Mouse (Mus musculus) hindlimb bud, embryonic 11.5 days (tissue): Measurements from ENCODE around the gene Llgl1.

Experiments
- DNase-seq: peaks from one replicate; pipeline ENCODE4 v3.0.0-alpha.2; 2012; ENCODE audit warnings: low read depth, low spot score; ENCODE audit errors: extremely low spot score

Gene Llgl1

DNA sequence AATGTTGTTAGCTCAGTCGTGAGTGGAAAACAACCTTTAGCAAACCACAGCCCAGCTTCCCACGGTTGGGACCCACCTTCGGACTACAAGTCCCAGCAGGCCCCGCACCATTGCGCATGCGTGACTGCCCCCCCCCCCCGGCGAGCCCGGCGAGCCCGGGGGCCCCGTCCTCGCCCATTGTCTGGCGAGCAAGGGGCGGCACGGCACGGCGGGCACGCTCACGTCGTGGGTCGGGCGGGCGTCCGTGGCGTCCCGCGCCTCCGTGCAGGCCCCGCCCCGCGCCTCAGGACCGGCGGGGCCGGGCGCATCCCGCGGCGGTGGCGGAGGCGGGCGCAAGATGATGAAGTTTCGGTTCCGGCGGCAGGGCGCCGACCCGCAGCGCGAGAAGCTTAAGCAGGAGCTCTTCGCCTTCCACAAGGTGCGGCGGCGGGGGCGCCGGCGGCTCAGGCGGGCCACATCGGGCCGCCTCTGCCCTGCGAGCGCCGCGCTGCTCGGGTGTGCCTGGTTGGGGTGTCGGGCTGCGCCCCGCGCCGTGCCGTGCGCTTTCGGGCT lies at the start of gene Llgl1:
Gene Llgl1 (plus strand): TSS at position 200 of the 552 bp plus-strand sequence.
- DNase-seq, result peak; percentile 66

DNA sequence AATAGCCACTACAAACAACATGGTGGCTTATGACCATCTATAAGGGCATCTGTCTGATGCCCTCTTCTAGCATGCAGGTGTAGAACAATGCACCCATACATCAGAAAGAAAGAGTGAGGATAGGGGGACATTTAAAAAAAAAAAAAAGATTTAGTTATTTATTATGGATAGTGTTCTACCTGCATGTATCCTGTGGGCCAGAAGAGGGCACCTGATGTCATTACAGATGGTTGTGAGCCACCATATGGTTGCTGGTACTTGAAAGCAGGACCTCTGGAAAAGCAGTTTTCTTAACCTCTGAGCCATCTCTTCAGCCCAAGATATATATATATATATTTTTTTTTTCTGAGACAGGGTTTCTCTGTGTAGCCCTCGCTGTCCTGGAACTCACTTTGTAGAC lies 3.4 kb upstream of the Llgl1 start:
- no peak for DNase-seq

DNA sequence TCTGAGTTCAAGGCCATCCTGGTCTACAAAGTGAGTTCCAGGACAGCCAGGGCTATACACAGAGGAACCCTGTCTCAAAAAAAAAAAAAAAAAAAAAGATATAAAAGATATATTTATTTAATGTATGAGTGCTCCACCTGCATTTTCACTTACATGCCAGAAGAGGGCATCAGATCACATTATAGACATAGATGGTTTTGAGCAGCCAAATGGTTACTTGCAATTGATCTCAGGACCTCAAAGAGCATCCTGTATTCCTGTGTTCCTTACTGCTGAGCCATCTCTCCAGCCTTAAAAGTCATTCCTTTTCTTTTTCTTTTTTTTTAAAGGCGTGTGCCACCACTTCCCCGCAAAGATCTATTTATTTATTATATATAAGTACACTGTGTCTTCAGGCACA lies 2.0 kb upstream of the Llgl1 start:
- DNase-seq, result no peak

DNA sequence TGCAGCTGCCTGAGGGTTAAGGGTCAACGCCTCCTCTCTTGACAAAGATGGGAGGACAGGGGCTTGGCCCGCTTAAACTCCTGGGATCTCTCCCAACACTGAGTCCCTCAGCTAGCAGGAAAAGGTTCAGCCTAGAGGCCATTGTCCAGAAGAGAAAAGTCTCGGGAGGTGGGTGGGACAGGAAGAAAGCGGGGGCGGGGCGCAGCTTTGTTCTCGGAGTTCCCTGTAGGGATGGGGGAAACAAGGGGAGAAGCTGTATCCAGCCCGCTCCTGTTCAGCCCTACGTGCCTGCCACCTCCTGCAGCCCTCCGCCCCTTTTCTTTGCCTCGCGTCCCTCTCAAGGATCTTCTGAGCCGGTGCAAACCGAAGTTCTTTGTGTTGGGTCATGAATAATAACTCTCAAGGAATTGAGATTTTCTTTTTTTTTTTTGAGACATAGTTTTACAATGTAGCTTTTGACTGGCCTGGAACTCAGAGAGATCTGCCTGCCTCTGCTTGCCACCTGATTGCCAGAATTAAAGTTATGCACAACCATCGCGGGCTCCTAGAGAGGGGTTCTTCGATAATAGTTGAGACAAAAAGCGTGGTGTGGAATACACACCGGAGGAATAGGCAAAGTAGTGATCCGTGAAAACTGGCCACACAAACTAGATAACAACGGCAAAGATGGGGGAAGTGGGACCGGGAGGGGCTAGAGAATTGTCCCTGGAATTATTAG lies 558 bp upstream of the Llgl1 start:
- no peak for DNase-seq

DNA sequence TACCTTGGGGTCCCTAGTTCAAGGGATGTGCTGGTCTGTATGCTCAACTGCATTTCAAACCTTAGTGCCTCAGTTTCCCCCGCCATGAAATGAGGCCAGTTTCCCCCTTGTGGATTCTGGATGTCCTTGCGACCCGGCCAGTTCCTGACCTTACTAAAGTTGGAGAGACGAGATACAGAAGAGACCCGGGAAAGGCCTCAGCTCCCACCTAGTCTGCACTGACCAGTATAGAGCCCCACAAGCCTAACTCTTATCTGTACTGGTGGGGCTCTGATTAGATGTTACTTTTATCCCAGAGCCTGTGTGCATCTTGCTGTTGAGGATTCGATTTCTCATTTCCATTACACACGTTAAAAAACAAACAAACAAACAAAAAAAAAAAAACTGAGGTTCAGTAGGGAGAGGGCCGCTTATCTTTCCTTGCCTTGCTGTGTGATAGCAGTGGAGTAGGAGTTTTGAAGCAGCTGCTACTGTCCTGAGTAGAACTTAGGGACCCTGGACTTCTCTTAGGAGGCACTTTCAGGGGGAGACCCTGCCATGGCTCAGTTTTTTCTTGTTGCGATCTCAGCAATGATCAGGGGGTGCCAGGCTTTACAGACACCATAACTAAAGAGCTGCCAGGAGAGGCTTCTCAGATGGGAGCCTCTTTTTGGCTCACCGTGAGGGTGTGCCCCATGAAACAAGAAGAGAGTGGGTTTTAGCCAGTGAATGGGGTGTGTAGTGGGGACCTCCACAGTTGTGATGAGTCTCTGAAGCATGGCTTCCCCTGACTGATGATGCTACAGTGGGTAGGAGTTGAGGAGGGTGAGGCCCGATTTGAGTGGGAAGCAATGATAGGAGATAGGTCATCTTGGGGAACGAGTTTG lies 1.0 kb downstream of the Llgl1 start:
- no peak for DNase-seq

DNA sequence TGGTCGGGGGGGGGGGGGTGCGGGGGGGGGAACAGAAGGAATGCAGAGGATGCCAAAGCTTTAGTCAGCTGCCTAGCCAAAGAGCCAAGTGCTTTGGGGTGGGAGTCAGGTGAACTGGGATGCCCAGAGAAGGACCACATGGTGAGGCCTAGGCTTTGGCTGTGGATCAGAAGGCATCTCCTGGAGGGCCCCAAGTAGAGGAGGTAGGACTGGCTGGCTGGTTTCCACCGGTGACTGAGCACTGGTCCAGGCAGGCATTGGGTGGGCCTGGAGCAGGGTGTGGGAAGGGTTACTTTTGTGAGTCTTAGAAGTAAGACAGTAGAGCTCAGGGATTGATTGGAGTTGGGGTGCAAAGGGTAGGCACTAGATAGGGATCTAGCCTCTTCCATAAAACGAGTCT lies 2.1 kb downstream of the Llgl1 start:
- DNase-seq, result no peak

DNA sequence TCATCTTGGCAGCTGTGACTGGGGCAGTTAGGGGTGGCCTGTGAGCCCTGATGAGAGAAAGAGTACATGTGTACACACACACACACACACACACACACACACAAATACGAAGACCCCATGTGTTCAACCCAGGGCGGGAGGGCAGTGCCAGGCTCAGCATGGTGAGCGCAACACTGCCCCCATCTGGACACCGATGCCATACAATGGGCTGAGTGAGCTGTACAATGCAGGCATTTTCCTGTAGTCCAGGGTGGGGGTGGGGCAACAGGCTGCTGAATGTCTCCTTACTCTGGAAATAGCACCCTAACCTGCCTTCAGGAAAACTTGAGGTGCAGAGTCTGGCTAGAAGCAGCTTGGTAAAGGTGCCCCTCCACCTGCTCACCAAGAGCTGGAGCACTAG lies 3.6 kb downstream of the Llgl1 start:
- DNase-seq, result no peak

GRCm38 (mm10) chr11:60704023-60704880 lies 4.7 kb downstream of the Llgl1 start:
- no peak for DNase-seq

GRCm38 (mm10) chr11:60705255-60705654 lies 5.7 kb downstream of the Llgl1 start:
- DNase-seq, result no peak

DNA sequence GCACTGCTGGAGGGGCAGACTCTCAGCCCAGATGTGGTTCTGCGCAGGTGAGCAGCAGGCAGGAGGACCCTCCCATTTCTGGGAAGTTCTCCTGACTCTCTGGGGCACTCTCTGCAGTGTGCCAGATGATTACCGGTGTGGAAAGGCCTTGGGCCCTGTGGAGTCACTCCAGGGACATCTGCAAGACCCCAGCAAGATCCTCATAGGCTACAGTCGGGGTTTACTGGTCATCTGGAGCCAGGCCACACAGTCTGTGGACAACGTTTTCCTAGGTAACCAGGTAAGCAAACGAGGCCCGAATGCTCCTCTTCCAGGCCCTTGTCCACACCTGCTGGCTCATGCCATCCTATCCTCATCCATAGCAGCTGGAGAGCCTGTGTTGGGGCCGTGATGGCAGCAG lies 6.6 kb downstream of the Llgl1 start:
- no peak for DNase-seq

- DNase-seq, result no peak
Measured at GRCm38 (mm10) chr11:60706696-60707480, 7.4 kb downstream of the Llgl1 start.

- no peak for DNase-seq
Measured at GRCm38 (mm10) chr11:60707672-60708071, 8.1 kb downstream of the Llgl1 start.

GRCm38 (mm10) chr11:60708631-60709030 lies 9.1 kb downstream of the Llgl1 start:
- DNase-seq, result no peak

GRCm38 (mm10) chr11:60709481-60710465 lies 10.2 kb downstream of the Llgl1 start:
- no peak for DNase-seq

- DNase-seq, result no peak
Measured at GRCm38 (mm10) chr11:60711218-60711617, 11.7 kb downstream of the Llgl1 start.

DNA sequence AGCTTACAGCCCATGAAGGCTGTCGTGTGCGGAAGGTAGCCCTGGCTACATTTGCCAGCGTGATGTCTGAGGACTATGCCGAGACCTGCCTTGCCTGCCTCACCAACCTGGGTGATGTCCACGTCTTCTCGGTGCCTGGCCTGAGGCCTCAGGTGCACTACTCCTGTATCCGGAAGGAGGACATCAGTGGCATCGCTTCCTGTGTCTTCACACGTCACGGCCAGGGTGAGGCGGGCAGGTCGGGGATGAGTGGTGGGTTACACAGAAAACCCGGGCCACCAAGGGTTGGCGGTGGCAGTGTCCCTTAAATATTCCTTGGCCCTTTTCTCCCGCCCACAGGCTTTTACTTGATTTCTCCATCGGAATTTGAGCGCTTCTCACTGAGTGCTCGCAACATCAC lies 12.5 kb downstream of the Llgl1 start:
- no peak for DNase-seq

- no peak for DNase-seq
Measured at GRCm38 (mm10) chr11:60712639-60713255, 13.2 kb downstream of the Llgl1 start.

DNA sequence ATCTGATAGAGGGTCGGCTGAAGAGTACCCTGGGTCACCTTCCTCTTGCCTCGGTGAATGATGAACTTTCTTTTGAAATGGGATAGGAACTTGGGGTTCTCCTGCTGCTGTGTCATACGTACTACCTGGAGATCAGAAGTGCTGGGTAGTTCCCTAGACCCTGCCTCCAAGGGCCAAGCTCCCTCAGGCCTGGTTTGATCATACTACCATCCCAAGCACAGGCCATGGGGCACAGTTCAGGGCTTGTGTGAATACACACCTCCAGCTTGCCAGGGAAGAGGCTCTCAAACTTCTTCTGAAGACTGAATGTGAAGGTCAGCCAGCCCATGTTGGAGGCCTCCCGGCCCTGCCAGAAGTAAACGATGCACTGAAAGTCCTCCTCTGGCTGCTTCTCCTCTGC lies 16.3 kb downstream of the Llgl1 start:
- DNase-seq, result no peak

DNA sequence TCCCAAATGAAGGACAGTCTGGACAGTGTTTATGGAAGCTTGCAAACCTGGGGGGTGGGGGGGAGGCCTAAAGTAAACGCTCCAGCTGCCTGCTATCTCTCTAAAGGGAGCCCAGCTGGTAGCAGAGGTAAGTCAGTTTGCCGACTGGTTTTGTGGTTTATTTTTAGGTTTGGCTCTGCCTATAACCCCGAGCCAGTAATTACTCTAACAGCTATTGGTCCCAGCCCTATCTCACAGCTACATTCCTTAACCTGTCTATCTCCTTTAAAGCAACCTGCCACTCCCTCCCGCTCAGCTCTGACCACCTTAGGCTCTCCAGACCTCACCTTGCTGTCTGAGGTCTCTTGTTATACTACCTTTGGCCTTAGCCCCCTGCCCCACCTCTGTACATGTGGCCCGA lies 19.7 kb downstream of the Llgl1 start:
- DNase-seq, result no peak
